Mouse (Mus musculus) left cerebral cortex, postnatal 14 days (tissue): ENCODE measurements around the gene Zfp760. TPM values are rescaled to one million over a fixed set of nuclear protein-coding genes. Genes with fewer than 3 reads are reported as not detected.
"Not testable (repeated sequence)": the region's sequence is repeated elsewhere in the genome, so short reads cannot be mapped to it uniquely, and the experiment has no call there.

ENCODE experiments used
- DNase-seq, 2 experiments: peaks; one replicate each; pipeline ENCODE4 v3.0.0; 2021 to 2022; ENCODE audit warnings: low spot score in 2 of 2, mixed read lengths in 1 of 2
- intact Hi-C: fragments of 180-260 bp; cut with DNase I; formaldehyde crosslinking; loops from one replicate; pipeline ENCODE4 v1.15.1; 2025
- long read RNA-seq, 2 experiments: library from polyadenylated mRNA; stranded (forward); transcript quantifications; one replicate each; pipeline ENCODE4 v2.0.0; 2021
- total RNA-seq, 2 experiments: library from RNA; stranded (reverse); gene quantifications; 2 replicates each; pipeline ENCODE4 v1.2.3; 2021

Gene Zfp760
- 1 to 10 TPM; 7.8 TPM for total RNA-seq
- long read RNA-seq, experiment 1, partial matches to known transcripts, result 0 of 2 reads
- long read RNA-seq, experiment 1, other reads (novel, unspliced or antisense), result 2 of 2 reads
- long read RNA-seq, experiment 2, full-length matches to known transcripts, result 1 of 4 reads
- long read RNA-seq, experiment 2, partial matches to known transcripts, result 0 of 4 reads
- long read RNA-seq, experiment 2, other reads (novel, unspliced or antisense), result 3 of 4 reads

DNA sequence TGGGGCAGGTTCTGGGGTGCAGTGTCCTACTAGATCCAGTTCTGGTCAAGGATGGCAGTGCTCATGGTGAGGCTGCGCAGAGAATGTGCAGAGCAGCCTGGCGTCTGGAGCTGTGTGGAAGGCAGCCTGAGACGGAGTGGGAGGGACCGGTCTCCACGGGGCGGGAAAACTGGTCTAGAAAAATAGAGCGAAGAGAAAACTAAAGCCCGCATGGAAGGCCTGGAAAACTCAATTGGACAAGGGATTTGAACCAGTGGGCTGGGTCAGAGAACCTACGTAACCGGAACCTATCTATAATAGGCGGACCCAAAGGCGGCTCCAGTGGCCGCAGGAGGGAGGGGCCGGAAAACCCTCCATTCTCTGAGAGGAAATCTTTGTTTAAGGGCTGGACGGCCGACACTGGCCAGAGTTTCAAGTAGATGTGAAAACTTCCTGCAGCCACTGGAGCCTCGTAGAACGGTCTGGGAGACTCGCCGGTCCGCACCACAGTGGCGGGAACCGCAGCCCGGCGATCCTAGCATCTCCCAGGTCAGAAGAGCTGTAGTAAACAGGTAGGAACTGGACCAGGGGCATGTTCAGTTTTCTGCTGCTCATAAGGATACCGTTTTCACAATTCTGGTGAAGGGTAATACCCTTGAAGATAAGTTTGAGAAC is at the start of gene Zfp760:
Gene Zfp760 (plus strand): TSS at position 399 of the 654 bp plus-strand sequence.
- intact Hi-C loops, result no loop called here
- peak; percentile 79 for DNase-seq

GRCm38 (mm10) chr17:21678826-21679225 is 28.7 kb upstream of the Zfp760 start:
- intact Hi-C loops, result loop anchor here (2.0 kb wide), 1 partner anchor 30 kb away; no protein-coding TSS in a partner anchor

GRCm38 (mm10) chr17:21679273-21680018 is 28.1 kb upstream of the Zfp760 start:
- intact Hi-C loops, result loop anchor here (2.0 kb wide), 1 partner anchor 31 kb away; no protein-coding TSS in a partner anchor

More at GRCm38 (mm10) chr17:21678826-21679225, 28.7 kb upstream of the Zfp760 start:
- not testable (repeated sequence) for DNase-seq

GRCm38 (mm10) chr17:21680019-21680376 is 27.5 kb upstream of the Zfp760 start:
- intact Hi-C loops, DNase-seq: not testable (repeated sequence)

More at GRCm38 (mm10) chr17:21679273-21680018, 28.1 kb upstream of the Zfp760 start:
- DNase-seq, result peak; percentile 74 to 82

DNA sequence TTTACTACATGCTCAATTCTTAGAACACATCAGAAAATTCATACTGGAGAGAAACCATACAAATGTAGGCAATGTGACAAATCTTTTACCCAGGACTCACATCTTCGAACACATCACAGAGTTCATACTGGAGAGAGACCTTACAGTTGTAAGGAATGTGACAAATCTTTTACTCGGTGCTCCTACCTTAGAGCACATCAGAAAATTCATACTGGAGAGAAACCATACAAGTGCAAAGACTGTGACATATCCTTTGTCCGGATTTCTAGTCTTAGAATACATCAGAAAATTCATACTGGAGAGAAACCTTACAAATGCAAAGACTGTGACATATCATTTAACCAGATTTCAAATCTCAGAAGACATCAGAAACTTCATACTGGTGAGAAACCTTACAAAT is 16.0 kb upstream of the Zfp760 start, which contains the start of gene Gm10226:
Gene Gm10226 (plus strand): TSS at position 301 of the 400 bp plus-strand sequence.
- DNase-seq, result no peak
- intact Hi-C loops, result no loop called here

DNA sequence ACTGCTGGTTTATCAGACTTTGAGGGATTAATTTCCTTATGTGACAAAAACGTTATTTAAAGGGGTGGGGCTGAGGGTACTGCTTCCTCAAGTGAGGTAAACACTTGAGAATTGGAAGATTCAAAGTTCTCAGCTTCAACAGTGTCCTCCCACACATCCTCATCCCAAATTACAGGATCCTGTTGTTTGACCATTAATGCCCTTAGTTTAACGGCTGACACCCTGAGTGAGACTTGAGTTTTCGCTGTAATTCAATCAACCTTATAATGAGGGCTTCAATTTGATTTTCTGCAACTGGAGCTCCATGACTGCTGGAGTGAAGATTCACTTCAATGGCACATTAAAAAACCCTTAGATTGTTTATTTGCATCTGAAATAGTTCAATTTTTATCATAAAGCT is 14.2 kb upstream of the Zfp760 start:
- DNase-seq, result no peak
- intact Hi-C loops, result no loop called here

DNA sequence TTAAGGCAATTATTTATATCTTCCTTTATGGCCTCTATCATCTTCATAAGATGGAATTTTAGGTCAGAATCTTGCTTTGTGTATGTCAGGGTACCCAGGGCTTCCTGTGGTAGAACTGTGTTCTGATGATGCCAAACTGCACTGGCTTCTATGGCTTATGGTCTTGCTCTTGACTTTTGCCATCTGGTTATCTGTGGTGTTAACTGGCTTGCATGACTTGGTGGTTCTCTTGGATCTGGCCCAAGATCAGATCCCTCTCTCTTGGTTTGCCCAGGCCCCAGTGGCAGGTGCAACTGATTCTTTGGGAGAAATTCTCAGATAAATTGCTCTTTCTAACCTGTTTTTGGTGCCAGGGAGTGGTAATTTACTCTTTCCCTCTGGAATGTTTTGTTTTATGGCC is 11.5 kb upstream of the Zfp760 start:
- DNase-seq, result no peak
- intact Hi-C loops, result loop anchor here (1.0 kb wide), 1 partner anchor 9 kb away; no protein-coding TSS in a partner anchor

- DNase-seq, result no peak
- intact Hi-C loops, result no loop called here
These were observed 5.0 kb upstream of the Zfp760 start for GRCm38 (mm10) chr17:21702281-21703240.

- intact Hi-C loops, result no loop called here
These were observed 4.1 kb upstream of the Zfp760 start for GRCm38 (mm10) chr17:21703414-21703813.

GRCm38 (mm10) chr17:21708401-21708800 is 860 bp downstream of the Zfp760 start:
- intact Hi-C loops, result no loop called here
- DNase-seq, result no peak

More at GRCm38 (mm10) chr17:21703414-21703813, 4.1 kb upstream of the Zfp760 start:
- no peak for DNase-seq

- intact Hi-C loops, DNase-seq: not testable (repeated sequence)
These were observed 23.0 kb downstream of the Zfp760 start, which contains the start of gene Zfp229 for GRCm38 (mm10) chr17:21730495-21730894. Zfp229 (plus strand) TSS chr17:21730795.

DNA sequence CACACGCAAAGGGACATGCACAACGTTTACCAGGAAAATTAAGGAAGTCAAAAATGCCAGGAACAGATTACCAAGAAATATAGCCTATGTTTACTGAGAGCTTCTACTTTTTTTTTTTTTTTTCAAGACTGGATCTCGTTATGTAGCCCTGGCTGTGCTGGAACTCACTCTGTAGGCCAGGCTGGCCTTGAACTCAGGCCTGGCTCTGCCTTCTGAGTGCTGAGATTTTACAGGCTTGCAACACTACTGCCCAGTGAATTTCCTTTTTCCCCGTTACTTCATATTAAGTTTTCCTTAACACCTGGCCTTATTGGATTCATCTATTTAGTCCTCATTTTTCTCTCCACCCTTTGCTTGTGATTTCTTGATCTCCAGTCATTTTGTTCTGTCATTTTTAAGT is 25.5 kb downstream of the Zfp760 start:
- intact Hi-C loops, result no loop called here
- no peak for DNase-seq

GRCm38 (mm10) chr17:21733529-21734031 is 26.0 kb downstream of the Zfp760 start:
- intact Hi-C loops, result no loop called here

GRCm38 (mm10) chr17:21752791-21753190 is 45.2 kb downstream of the Zfp760 start:
- no peak for DNase-seq
- intact Hi-C loops, result no loop called here

More at GRCm38 (mm10) chr17:21733529-21734031, 26.0 kb downstream of the Zfp760 start:
- peak; percentile 25 to 55 for DNase-seq

- DNase-seq, result peak in 1 of 2 experiments; percentile 4
- intact Hi-C loops, result no loop called here
These were observed 46.0 kb downstream of the Zfp760 start for GRCm38 (mm10) chr17:21753342-21754208.

GRCm38 (mm10) chr17:21770336-21770735 is 62.8 kb downstream of the Zfp760 start:
- intact Hi-C loops, result no loop called here
- DNase-seq, result no peak
